Mouse (Mus musculus) MEL (cell line): Measurements from ENCODE around the gene Gm13697. TPM values are rescaled to one million over a fixed set of nuclear protein-coding genes. Genes with fewer than 3 reads are reported as not detected.

Experiments used
- DNase-seq: peaks from one replicate; pipeline ENCODE4 v3.0.0; 2011; ENCODE audit warnings: low read depth, low spot score
- H3K27ac ChIP-seq: 2 replicates; pipeline ENCODE4 v1.5.1; 2012; ENCODE audit warnings: low read depth, mild to moderate bottlenecking, control low read depth, low read length, moderate library complexity; ENCODE audit not compliant: control insufficient read depth
- H3K27me3 ChIP-seq, 2 experiments: fragments of 150-350 bp in 1 of 2; sonication (generic) in 1 of 2; 2 replicates each; pipeline ENCODE4 v1.6.1; 2012; ENCODE audit warnings: low read length in 2 of 2, mild to moderate bottlenecking in 2 of 2, improper control_type of control experiment in 1 of 2, moderate library complexity in 1 of 2; ENCODE audit not compliant: insufficient read depth in 2 of 2, control insufficient read depth in 1 of 2
- H3K36me3 ChIP-seq, 2 experiments: 2 replicates each; pipeline ENCODE4 v1.6.1; 2012 to 2014; ENCODE audit warnings: low read length in 2 of 2, improper control_type of control experiment in 1 of 2, inconsistent platforms in 1 of 2, mild to moderate bottlenecking in 1 of 2; ENCODE audit not compliant: insufficient read depth in 2 of 2, control insufficient read depth in 1 of 2
- H3K4me1 ChIP-seq, 2 experiments: fragments of 150-350 bp in 1 of 2; sonication (generic) in 1 of 2; 2 replicates each; pipeline ENCODE4 v1.6.1; 2012; ENCODE audit warnings: low read length in 2 of 2, improper control_type of control experiment in 1 of 2, mild to moderate bottlenecking in 1 of 2; ENCODE audit not compliant: insufficient read depth in 2 of 2, control insufficient read depth in 1 of 2
- H3K4me3 ChIP-seq, 2 experiments: fragments of 150-350 bp in 1 of 2; sonication (generic) in 1 of 2; 2 replicates each; pipeline ENCODE4 v1.5.1; 2012; ENCODE audit warnings: low read depth in 2 of 2, low read length in 2 of 2, mild to moderate bottlenecking in 2 of 2, moderate library complexity in 2 of 2, control low read depth in 1 of 2, improper control_type of control experiment in 1 of 2; ENCODE audit not compliant: control insufficient read depth in 1 of 2, insufficient read depth in 1 of 2
- H3K79me2 ChIP-seq: 2 replicates; pipeline ENCODE4 v1.6.1; 2012; ENCODE audit warnings: mild to moderate bottlenecking, low read length, moderate library complexity; ENCODE audit not compliant: control insufficient read depth, poor library complexity, insufficient read depth
- H3K9ac ChIP-seq: 2 replicates; pipeline ENCODE4 v1.6.1; 2012; ENCODE audit warnings: low read depth, mild to moderate bottlenecking, control low read depth, low read length, moderate library complexity; ENCODE audit not compliant: control insufficient read depth, poor library complexity, severe bottlenecking
- H3K9me3 ChIP-seq: fragments of 150-350 bp; sonication (generic); replicated peaks from 2 replicates; pipeline ENCODE4 v1.6.1; 2012; ENCODE audit warnings: mild to moderate bottlenecking, low read length, improper control_type of control experiment, moderate library complexity; ENCODE audit not compliant: insufficient read depth
- BHLHE40 ChIP-seq: IDR thresholded peaks from 2 replicates; pipeline ENCODE4 v1.6.1; 2012; ENCODE audit warnings: low read depth, mild to moderate bottlenecking, inconsistent platforms, low read length, improper control_type of control experiment, borderline replicate concordance
- CHD1 ChIP-seq: IDR thresholded peaks from 2 replicates; pipeline ENCODE4 v1.6.1; 2012; ENCODE audit warnings: low read depth, mild to moderate bottlenecking, inconsistent platforms, low read length, improper control_type of control experiment
- CHD2 ChIP-seq: IDR thresholded peaks from 2 replicates; pipeline ENCODE4 v1.6.1; 2011; ENCODE audit warnings: low read length, improper control_type of control experiment
- CTCF ChIP-seq, 3 experiments: IDR thresholded peaks in 2 of 3; conservative IDR thresholded peaks in 1 of 3; 2 replicates each; pipeline ENCODE4 v1.5.1; 2011 to 2012; ENCODE audit warnings: low read length in 3 of 3, low read depth in 2 of 3, mild to moderate bottlenecking in 2 of 3, improper control_type of control experiment in 1 of 3, inconsistent platforms in 1 of 3, mixed read lengths in 1 of 3, moderate library complexity in 1 of 3; ENCODE audit not compliant: control insufficient read depth in 1 of 3, insufficient read depth in 1 of 3, poor library complexity in 1 of 3, severe bottlenecking in 1 of 3
- E2F4 ChIP-seq: IDR thresholded peaks from 2 replicates; pipeline ENCODE4 v1.6.1; 2011; ENCODE audit warnings: low read depth, low read length, improper control_type of control experiment, borderline replicate concordance
- ELF1 ChIP-seq: IDR thresholded peaks from 2 replicates; pipeline ENCODE4 v1.6.1; 2014; ENCODE audit warnings: low read depth, mild to moderate bottlenecking, inconsistent platforms, low read length, improper control_type of control experiment, moderate library complexity
- EP300 ChIP-seq, 2 experiments: IDR thresholded peaks; 2 replicates each; pipeline ENCODE4 v1.6.1; 2011; ENCODE audit warnings: improper control_type of control experiment in 2 of 2, low read length in 2 of 2, low read depth in 1 of 2, mild to moderate bottlenecking in 1 of 2
- ETS1 ChIP-seq: IDR thresholded peaks from 2 replicates; pipeline ENCODE4 v1.6.1; 2012; ENCODE audit warnings: low read depth, mild to moderate bottlenecking, inconsistent platforms, low read length, improper control_type of control experiment, moderate library complexity
- GATA1 ChIP-seq: IDR thresholded peaks from 2 replicates; pipeline ENCODE4 v1.6.1; 2011; ENCODE audit warnings: low read depth, low read length, improper control_type of control experiment
- JUND ChIP-seq: IDR thresholded peaks from 2 replicates; pipeline ENCODE4 v1.6.1; 2011; ENCODE audit warnings: low read depth, mild to moderate bottlenecking, improper control_type of control experiment, low read length
- KAT2A ChIP-seq: conservative IDR thresholded peaks from 2 replicates; pipeline ENCODE4 v1.6.1; 2012; ENCODE audit warnings: low read depth, low read length, improper control_type of control experiment, inconsistent platforms
- MAZ ChIP-seq: IDR thresholded peaks from 2 replicates; pipeline ENCODE4 v1.6.1; 2012; ENCODE audit warnings: low read depth, mild to moderate bottlenecking, inconsistent platforms, low read length, improper control_type of control experiment
- MEF2A ChIP-seq: IDR thresholded peaks from 2 replicates; pipeline ENCODE4 v1.6.1; 2014; ENCODE audit warnings: low read depth, mild to moderate bottlenecking, inconsistent platforms, low read length, improper control_type of control experiment; ENCODE audit not compliant: poor library complexity, insufficient replicate concordance, severe bottlenecking; ENCODE audit errors: extremely low read depth
- MXI1 ChIP-seq: IDR thresholded peaks from 2 replicates; pipeline ENCODE4 v1.6.1; 2011; ENCODE audit warnings: mild to moderate bottlenecking, low read depth, low read length, improper control_type of control experiment
- NRF1 ChIP-seq: IDR thresholded peaks from 2 replicates; pipeline ENCODE4 v1.6.1; 2014; ENCODE audit warnings: low read depth, mild to moderate bottlenecking, inconsistent platforms, low read length, improper control_type of control experiment, moderate library complexity; ENCODE audit not compliant: poor library complexity, insufficient read depth, severe bottlenecking
- POLR2AphosphoS2 ChIP-seq: IDR thresholded peaks from 2 replicates; pipeline ENCODE4 v1.6.1; 2011; ENCODE audit warnings: low read length, improper control_type of control experiment
- POLR2AphosphoS5 ChIP-seq: IDR thresholded peaks from 2 replicates; pipeline ENCODE4 v1.6.1; 2012; ENCODE audit warnings: low read depth, borderline replicate concordance, mild to moderate bottlenecking, inconsistent platforms, low read length, moderate library complexity, mixed read lengths
- RCOR1 ChIP-seq: IDR thresholded peaks from 2 replicates; pipeline ENCODE4 v1.6.1; 2012; ENCODE audit warnings: low read depth, mild to moderate bottlenecking, inconsistent platforms, low read length, improper control_type of control experiment
- SIN3A ChIP-seq: IDR thresholded peaks from 2 replicates; pipeline ENCODE4 v1.6.1; 2012; ENCODE audit warnings: low read length, improper control_type of control experiment, inconsistent platforms
- SMC3 ChIP-seq: IDR thresholded peaks from 2 replicates; pipeline ENCODE4 v1.6.1; 2011; ENCODE audit warnings: low read depth, low read length, improper control_type of control experiment
- TAL1 ChIP-seq: IDR thresholded peaks from 2 replicates; pipeline ENCODE4 v1.6.1; 2012; ENCODE audit warnings: mild to moderate bottlenecking, inconsistent platforms, low read length, moderate library complexity, mixed read lengths
- TBP ChIP-seq: IDR thresholded peaks from 2 replicates; pipeline ENCODE4 v1.8.0; 2011; ENCODE audit warnings: low read depth, low read length, improper control_type of control experiment
- ZKSCAN1 ChIP-seq: IDR thresholded peaks from 2 replicates; pipeline ENCODE4 v1.6.1; 2012; ENCODE audit warnings: low read depth, mild to moderate bottlenecking, inconsistent platforms, low read length, improper control_type of control experiment, moderate library complexity
- ZMIZ1 ChIP-seq: IDR thresholded peaks from 2 replicates; pipeline ENCODE4 v1.6.1; 2012; ENCODE audit warnings: low read depth, mild to moderate bottlenecking, inconsistent platforms, low read length, improper control_type of control experiment, moderate library complexity
- ZNF384 ChIP-seq: IDR thresholded peaks from 2 replicates; pipeline ENCODE4 v1.6.1; 2012; ENCODE audit warnings: low read depth, mild to moderate bottlenecking, inconsistent platforms, low read length, improper control_type of control experiment
- polyA plus RNA-seq, 2 experiments: library from polyadenylated mRNA; stranded (reverse) in 1 of 2; unstranded in 1 of 2; fragments of >175 nt in 1 of 2; fragments of >200 nt in 1 of 2; gene quantifications; 2 replicates each; pipeline versions ENCODE4 v1.2.1 to v1.2.4; 2012; ENCODE audit warnings: low replicate concordance in 2 of 2, low read depth in 1 of 2; ENCODE audit not compliant: insufficient read length in 2 of 2, insufficient read depth in 1 of 2, missing spikeins in 1 of 2
- total RNA-seq: library from RNA; depleted of rRNA; stranded (reverse); fragments of 300-350 nt; gene quantifications from 2 replicates; pipeline ENCODE4 v1.2.3, GENCODE M21; 2012

Gm13697 gene
- total and polyA plus RNA-seq, 3 experiments, result 0.08 TPM; not detected in 1

DNA sequence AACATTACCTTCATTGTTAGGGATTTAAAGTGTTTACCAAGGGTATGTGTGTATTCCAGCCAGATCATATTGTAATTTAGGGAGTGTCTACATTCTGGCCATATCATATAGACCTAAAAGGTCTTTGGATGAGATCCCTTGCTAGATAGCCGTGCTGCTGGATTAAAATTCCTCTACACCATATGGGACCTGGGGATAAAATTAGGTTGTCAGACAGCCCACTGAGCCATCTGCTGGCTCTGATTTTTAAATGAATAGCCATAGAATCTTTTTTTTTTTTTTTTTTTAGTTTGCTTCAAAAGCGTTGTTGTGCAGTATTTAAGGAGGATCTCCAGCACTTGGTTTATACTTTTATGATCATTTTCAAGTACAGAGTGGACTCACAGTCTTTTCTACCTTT lies 48.0 kb downstream of the Gm13697 start:
- TF ChIP-seq MAZ (no peak), EP300 (IDR thresholded peaks at IDR 0.05; ENCODE audit: low read depth in 1 of 2, low read length in 2 of 2) (no peak), SIN3A (no peak), JUND (no peak), GATA1 (no peak), RCOR1 (no peak), SMC3 (no peak), CTCF (IDR thresholded peaks at IDR 0.05 in 2 of 3, conservative IDR thresholded peaks at IDR 0.05 in 1 of 3; ENCODE audit: control insufficient read depth in 1 of 3, insufficient read depth in 1 of 3, low read depth in 2 of 3, low read length in 3 of 3, poor library complexity in 1 of 3, severe bottlenecking in 1 of 3) (no peak), TAL1 (no peak), ZMIZ1 (no peak)
- DNase-seq, result no peak
- H3K4me3 ChIP-seq, result no peak overlapping the region
- no peaks in the 10 kb centered on the region for H3K4me1 ChIP-seq
- H3K79me2 ChIP-seq, result no peaks in the 10 kb centered on the region
- H3K9ac ChIP-seq, result no peak overlapping the region
- H3K27ac ChIP-seq, result no peak overlapping the region
- no peaks in the 10 kb centered on the region for H3K27me3 ChIP-seq
- H3K36me3 ChIP-seq, result no peaks in the 10 kb centered on the region
- H3K9me3 ChIP-seq, result no peaks in the 10 kb centered on the region

DNA sequence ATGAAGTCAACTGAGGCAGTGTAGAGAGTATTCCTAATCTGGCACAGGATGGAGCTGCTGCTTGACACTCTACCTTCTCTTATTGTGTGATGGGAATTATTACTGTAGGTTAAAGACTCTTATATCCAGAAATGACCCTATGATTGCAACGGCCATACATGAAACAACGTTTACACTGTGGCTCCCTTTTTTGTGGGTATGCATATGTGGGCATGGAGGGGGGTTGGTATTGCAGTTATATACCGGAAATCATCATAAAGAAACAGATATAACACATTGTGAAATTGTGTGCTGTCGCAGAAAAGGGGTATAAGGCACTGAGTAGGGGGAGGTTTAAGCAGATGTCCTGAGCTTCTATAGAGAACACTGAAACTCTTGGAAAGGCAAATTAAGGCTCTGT lies 51.5 kb downstream of the Gm13697 start:
- H3K36me3 ChIP-seq, result no peaks in the 10 kb centered on the region
- H3K27ac ChIP-seq, result no peak overlapping the region
- H3K4me3 ChIP-seq, result no peak overlapping the region
- no peaks in the 10 kb centered on the region for H3K27me3 ChIP-seq
- no peaks in the 10 kb centered on the region for H3K79me2 ChIP-seq
- no peaks in the 10 kb centered on the region for H3K9me3 ChIP-seq
- H3K9ac ChIP-seq, result no peak overlapping the region
- DNase-seq, result no peak
- TF ChIP-seq POLR2AphosphoS5, result no peak
- no peak for TF ChIP-seq TBP
- TF ChIP-seq ZKSCAN1, result no peak
- TF ChIP-seq CHD1, result no peak
- no peak for TF ChIP-seq MAZ
- TF ChIP-seq MEF2A, result no peak
- no peak for TF ChIP-seq ZNF384
- TF ChIP-seq E2F4, result no peak
- TF ChIP-seq BHLHE40, result no peak
- TF ChIP-seq POLR2AphosphoS2, result no peak
- no peak for TF ChIP-seq MXI1
- no peak for TF ChIP-seq CHD2
- TF ChIP-seq TAL1, result no peak
- TF ChIP-seq ELF1, result no peak
- no peak for TF ChIP-seq KAT2A
- no peak for TF ChIP-seq NRF1
- no peak for TF ChIP-seq CTCF (IDR thresholded peaks at IDR 0.05 in 2 of 3, conservative IDR thresholded peaks at IDR 0.05 in 1 of 3; ENCODE audit: control insufficient read depth in 1 of 3, insufficient read depth in 1 of 3, low read depth in 2 of 3, low read length in 3 of 3, poor library complexity in 1 of 3, severe bottlenecking in 1 of 3)
- TF ChIP-seq ETS1, result no peak
- TF ChIP-seq, all 39 proteins: peak for 0
- H3K4me1 ChIP-seq, result no peaks in the 10 kb centered on the region
